Mouse (Mus musculus) retina, adult 2 months (tissue): Measurements from ENCODE around the gene Oat.

Experiments
- DNase-seq: peaks from one replicate; pipeline ENCODE4 v3.0.0-alpha.2; 2012; ENCODE audit warnings: low read depth, low spot score

Oat gene

GRCm38 (mm10) chr7:132576116-132576650 lies at the start of gene Oat:
Oat (minus strand) TSS chr7:132576398.
- peak; percentile 89 for DNase-seq

GRCm38 (mm10) chr7:132624161-132624560 lies 48.0 kb upstream of the Oat start:
- DNase-seq = no peak

GRCm38 (mm10) chr7:132619975-132620918 lies 44.0 kb upstream of the Oat start:
- DNase-seq = no peak

GRCm38 (mm10) chr7:132619549-132619948 lies 43.4 kb upstream of the Oat start:
- DNase-seq = no peak

- no peak for DNase-seq
Measured at GRCm38 (mm10) chr7:132617021-132617564, 40.9 kb upstream of the Oat start.

- DNase-seq = no peak
Measured at GRCm38 (mm10) chr7:132616391-132616790, 40.2 kb upstream of the Oat start.

- no peak for DNase-seq
Measured at GRCm38 (mm10) chr7:132615346-132615745, 39.1 kb upstream of the Oat start.

- DNase-seq = no peak
Measured at GRCm38 (mm10) chr7:132611530-132611929, 35.3 kb upstream of the Oat start.

- DNase-seq = peak; percentile 70
Measured at GRCm38 (mm10) chr7:132610468-132611318, 34.5 kb upstream of the Oat start, which contains the start of gene Lhpp. Lhpp (plus strand) TSS chr7:132610638.

GRCm38 (mm10) chr7:132608316-132609020 lies 32.3 kb upstream of the Oat start:
- DNase-seq = no peak

- no peak for DNase-seq
Measured at GRCm38 (mm10) chr7:132605689-132606088, 29.5 kb upstream of the Oat start.

- DNase-seq = no peak
Measured at GRCm38 (mm10) chr7:132604720-132605119, 28.5 kb upstream of the Oat start.

- no peak for DNase-seq
Measured at GRCm38 (mm10) chr7:132600926-132601325, 24.7 kb upstream of the Oat start.

GRCm38 (mm10) chr7:132600026-132600425 lies 23.8 kb upstream of the Oat start:
- DNase-seq = no peak

- DNase-seq = no peak
Measured at GRCm38 (mm10) chr7:132599071-132599975, 23.1 kb upstream of the Oat start, which contains the start of gene Nkx1-2. Nkx1-2 (minus strand) TSS chr7:132599637.

- no peak for DNase-seq
Measured at GRCm38 (mm10) chr7:132597251-132598041, 21.2 kb upstream of the Oat start.

GRCm38 (mm10) chr7:132596557-132597250 lies 20.5 kb upstream of the Oat start:
- no peak for DNase-seq

- no peak for DNase-seq
Measured at GRCm38 (mm10) chr7:132595787-132596186, 19.6 kb upstream of the Oat start.
